ENCODE assay signal across 8 mouse cellular contexts in the genomic region with DNA sequence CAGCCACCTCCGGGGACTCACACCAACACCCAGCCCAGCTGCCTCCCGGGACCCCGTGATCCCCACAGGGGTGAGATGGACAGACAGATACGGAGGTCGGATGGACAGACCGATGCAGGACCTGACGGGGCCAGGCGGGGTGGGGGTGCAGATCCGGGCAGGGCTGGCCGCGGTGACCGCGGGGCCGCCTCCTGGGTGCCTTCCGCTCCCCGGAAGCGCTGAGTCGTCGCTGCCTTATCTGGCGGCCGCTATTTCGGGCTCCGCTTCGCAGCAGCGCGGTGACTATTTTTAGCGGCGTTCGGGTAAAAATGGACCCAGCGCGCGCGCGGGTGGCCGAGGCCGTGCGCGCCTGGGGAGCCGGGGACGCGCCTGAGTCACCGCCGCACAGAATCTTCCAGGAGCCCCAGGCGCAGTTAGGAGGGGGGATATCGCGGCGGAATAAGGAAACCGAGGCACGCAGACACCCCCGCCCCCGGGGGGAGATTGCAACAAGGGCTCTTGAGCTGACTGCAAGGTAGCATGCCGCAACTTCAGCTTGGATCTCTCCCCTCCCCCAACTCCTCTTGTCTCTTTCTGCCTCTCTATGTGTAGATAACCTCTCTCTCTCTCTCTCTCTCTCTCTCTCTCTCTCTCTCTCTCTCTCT. TPM values are rescaled to one million over a fixed set of nuclear protein-coding genes. Genes with fewer than 3 reads are reported as not detected.
A peak's percentile ranks its signal among the peaks of the same experiment; 100 is the strongest.
DNase-seq lines count a peak whose midpoint lies in the region; ATAC-seq lines count a peak whose summit lies in the region.

No protein-coding gene starts in this region.

- H3K4me1 ChIP-seq in hindbrain, embryonic 13.5 days (replicated peaks), result peaks cover 16% of the 10 kb centered on the region

- H3K27ac ChIP-seq in hindbrain, embryonic 13.5 days, result peak overlapping the region; percentile 86

- H3K9me3 ChIP-seq in hindbrain, embryonic 13.5 days, result no peaks in the 10 kb centered on the region

- H3K9ac ChIP-seq in hindbrain, embryonic 13.5 days, result peak overlapping the region; percentile 90

- WGBS in hindbrain, embryonic 13.5 days, result under 1% methylated on average over 52 of the region's 52 CpGs

- ATAC-seq in hindbrain, embryonic 13.5 days (ENCODE audit: low FRiP score), result peak; percentile 50

- H3K36me3 ChIP-seq in hindbrain, embryonic 13.5 days, result no peaks in the 10 kb centered on the region

- H3K27me3 ChIP-seq in hindbrain, embryonic 13.5 days, result peaks cover 7% of the 10 kb centered on the region; the same call in 1 of the 2 replicates

- DNase-seq in Muller cell, postnatal 12 days (ENCODE audit: inconsistent ontology term), result peak; percentile 89
- peak; percentile 81 for DNase-seq in cerebellum, postnatal 10 days
- peak; percentile 68 to 74 for DNase-seq in frontal cortex, postnatal 25 days (ENCODE audit: low spot score in 2 of 2)
- DNase-seq in layer of hippocampus, postnatal 36 days, result peak; percentile 84
- DNase-seq in lung, postnatal 10 days, result peak; percentile 85
- DNase-seq in retina, postnatal 1 day, result peak; percentile 75
- peak; percentile 46 to 62 for DNase-seq in thymus, postnatal 36 days

- H3K4me3 ChIP-seq in hindbrain, embryonic 13.5 days, result peak overlapping the region; percentile 70

- peak overlapping the region; percentile 84 for H3K4me2 ChIP-seq in hindbrain, embryonic 13.5 days

RNA-seq across cellular contexts. Expression of a gene that starts 11.7 kb away (rescaled TPM):
- 84.9 and 96.6 TPM in 2 replicates for polyA plus RNA-seq in hindbrain, embryonic 13.5 days (2015; fragmentation: Nextera tagmentation; extraction: Ambion mirVana)
- total RNA-seq in layer of hippocampus, postnatal 36 days (2021), result 10 to 100 TPM; 44.4 to 53.4 TPM

RNA-seq across cellular contexts. Expression of a gene that starts 23.0 kb away (rescaled TPM):
- 0.06 and 0.08 TPM in 2 replicates for polyA plus RNA-seq in hindbrain, embryonic 13.5 days (2015; fragmentation: Nextera tagmentation; extraction: Ambion mirVana)
- total RNA-seq in layer of hippocampus, postnatal 36 days (2021), result 10 to 100 TPM; 12.6 to 18.8 TPM

RNA-seq across cellular contexts. Expression of a gene that starts 26.5 kb away (rescaled TPM):
- polyA plus RNA-seq in hindbrain, embryonic 13.5 days (2015; fragmentation: Nextera tagmentation; extraction: Ambion mirVana), result 20.9 and 22.1 TPM in 2 replicates
- total RNA-seq in layer of hippocampus, postnatal 36 days (2021), result 10 to 100 TPM; 17.6 to 19.4 TPM

RNA-seq across cellular contexts. Expression of a gene that starts 26.7 kb away (rescaled TPM):
- 1.4 and 2.2 TPM in 2 replicates for polyA plus RNA-seq in hindbrain, embryonic 13.5 days (2015; fragmentation: Nextera tagmentation; extraction: Ambion mirVana)
- total RNA-seq in layer of hippocampus, postnatal 36 days (2021), result 1 to 10 TPM; 6.0 to 7.0 TPM

RNA-seq across cellular contexts. Expression of a gene that starts 49.0 kb away (rescaled TPM):
- 20.9 and 28.4 TPM in 2 replicates for polyA plus RNA-seq in hindbrain, embryonic 13.5 days (2015; fragmentation: Nextera tagmentation; extraction: Ambion mirVana)
- total RNA-seq in layer of hippocampus, postnatal 36 days (2021), result 10 to 100 TPM; 36.2 to 37.1 TPM

Comparison
In these comparisons a context has a peak if more than half of its experiments do, and no peak if none do; other contexts are left out.
1. Peak in every context shown above with its lines: DNase-seq, ATAC-seq, H3K4me3 ChIP-seq and H3K27ac ChIP-seq.